Mouse (Mus musculus): ENCODE measurements around the gene Gm45713. TPM values are rescaled to one million over a fixed set of nuclear protein-coding genes. Genes with fewer than 3 reads are reported as not detected.
"Not testable (repeated sequence)": the region's sequence is repeated elsewhere in the genome, so short reads cannot be mapped to it uniquely, and the experiment has no call there.

Gene Gm45713
- polyA plus RNA-seq, 1 experiment from 2014 or later, result not detected

- Histone ChIP-seq H3K4me1 (peaks cover 13% of the 10 kb centered on the region), H3K9ac (no peak overlapping the region), H3K4me2 (replicated peaks) (no peak overlapping the region), H3K27ac (no peak overlapping the region), H3K36me3 (peaks cover 42% of the 10 kb centered on the region), H3K27me3 (replicated peaks) (no peaks in the 10 kb centered on the region), H3K4me3 (no peak overlapping the region), H3K9me3 (no peaks in the 10 kb centered on the region)
- 91% methylated on average over 6 of the region's 6 CpGs for WGBS
- ATAC-seq (ENCODE audit: low FRiP score, low read depth), result no peak
These were observed 17.7 kb downstream of the Gm45713 start for GRCm38 (mm10) chr7:45118336-45118735.

- WGBS, result 86% methylated on average over 8 of the region's 8 CpGs
- Histone ChIP-seq H3K4me3 (no peak overlapping the region), H3K27me3 (replicated peaks) (no peaks in the 10 kb centered on the region), H3K9me3 (no peaks in the 10 kb centered on the region), H3K4me1 (peaks cover 5% of the 10 kb centered on the region), H3K4me2 (replicated peaks) (no peak overlapping the region), H3K36me3 (peaks cover 37% of the 10 kb centered on the region), H3K27ac (no peak overlapping the region), H3K9ac (no peak overlapping the region)
- no peak for ATAC-seq (ENCODE audit: low FRiP score, low read depth)
These were observed 18.5 kb downstream of the Gm45713 start for GRCm38 (mm10) chr7:45117566-45117965.

GRCm38 (mm10) chr7:45113476-45113875 lies 22.6 kb downstream of the Gm45713 start:
- ATAC-seq (ENCODE audit: low FRiP score, low read depth), result no peak
- Histone ChIP-seq H3K27ac (no peak overlapping the region), H3K4me1 (no peaks in the 10 kb centered on the region), H3K9ac (no peak overlapping the region), H3K36me3 (no peaks in the 10 kb centered on the region; the same call in 1 of the 2 replicates), H3K27me3 (replicated peaks) (no peaks in the 10 kb centered on the region), H3K4me3 (no peak overlapping the region), H3K9me3 (no peaks in the 10 kb centered on the region), H3K4me2 (replicated peaks) (no peak overlapping the region)
- WGBS, result 88% methylated on average over 2 of the region's 2 CpGs

GRCm38 (mm10) chr7:45112529-45112928 lies 23.5 kb downstream of the Gm45713 start:
- Histone ChIP-seq H3K27ac (no peak overlapping the region), H3K27me3 (replicated peaks) (no peaks in the 10 kb centered on the region), H3K4me3 (no peak overlapping the region), H3K4me1 (no peaks in the 10 kb centered on the region), H3K9me3 (no peaks in the 10 kb centered on the region), H3K9ac (no peak overlapping the region), H3K36me3 (no peaks in the 10 kb centered on the region; the same call in 1 of the 2 replicates), H3K4me2 (replicated peaks) (no peak overlapping the region)
- no peak for ATAC-seq (ENCODE audit: low FRiP score, low read depth)
- 80% methylated on average over 3 of the region's 3 CpGs for WGBS

GRCm38 (mm10) chr7:45111940-45112339 lies 24.1 kb downstream of the Gm45713 start:
- 71% methylated on average over 2 of the region's 2 CpGs for WGBS
- Histone ChIP-seq H3K36me3 (no peaks in the 10 kb centered on the region), H3K27ac (no peak overlapping the region), H3K9ac (no peak overlapping the region), H3K27me3 (replicated peaks) (no peaks in the 10 kb centered on the region), H3K4me3 (no peak overlapping the region), H3K9me3 (no peaks in the 10 kb centered on the region), H3K4me2 (replicated peaks) (no peak overlapping the region), H3K4me1 (no peaks in the 10 kb centered on the region)
- ATAC-seq (ENCODE audit: low FRiP score, low read depth), result no peak

- ATAC-seq (ENCODE audit: low FRiP score, low read depth), result not testable (repeated sequence)
These were observed 25.9 kb downstream of the Gm45713 start for GRCm38 (mm10) chr7:45110089-45110488.

GRCm38 (mm10) chr7:45107052-45107645 lies 28.9 kb downstream of the Gm45713 start:
- WGBS, result 54% methylated on average over 5 of the region's 5 CpGs
- no peak for ATAC-seq (ENCODE audit: low FRiP score, low read depth)
- Histone ChIP-seq H3K27me3 (replicated peaks) (no peaks in the 10 kb centered on the region), H3K4me3 (no peak overlapping the region), H3K9ac (no peak overlapping the region), H3K9me3 (no peaks in the 10 kb centered on the region), H3K4me2 (replicated peaks) (no peak overlapping the region), H3K4me1 (peaks cover 7% of the 10 kb centered on the region; the same call in 1 of the 2 replicates), H3K27ac (no peak overlapping the region), H3K36me3 (no peaks in the 10 kb centered on the region)

More at GRCm38 (mm10) chr7:45110089-45110488, 25.9 kb downstream of the Gm45713 start:
- 95% methylated on average over 4 of the region's 4 CpGs for WGBS
- not testable (repeated sequence) for H3K4me2 ChIP-seq (replicated peaks); H3K36me3 ChIP-seq; H3K4me1 ChIP-seq; H3K27ac ChIP-seq; H3K9ac ChIP-seq; H3K9me3 ChIP-seq; H3K4me3 ChIP-seq; H3K27me3 ChIP-seq (replicated peaks)

- H3K36me3 ChIP-seq, result no peaks in the 10 kb centered on the region
- no peak overlapping the region for H3K27ac ChIP-seq
- no peak overlapping the region for H3K4me3 ChIP-seq
- no peak for ATAC-seq (ENCODE audit: low FRiP score, low read depth)
- no peaks in the 10 kb centered on the region for H3K27me3 ChIP-seq (replicated peaks)
- H3K9me3 ChIP-seq, result no peaks in the 10 kb centered on the region
- H3K4me1 ChIP-seq, result peaks cover 7% of the 10 kb centered on the region; the same call in 1 of the 2 replicates
- H3K9ac ChIP-seq, result no peak overlapping the region
- 0 out of 2 replicates have a peak overlapping the region, but pooled peaks have one; percentile 17 for H3K4me2 ChIP-seq (replicated peaks)
- WGBS, result 25% methylated on average over 6 of the region's 6 CpGs
These were observed 29.6 kb downstream of the Gm45713 start for GRCm38 (mm10) chr7:45106441-45106840.

- H3K4me2 ChIP-seq (replicated peaks), result no peak overlapping the region
- no peak overlapping the region for H3K9ac ChIP-seq
- H3K36me3 ChIP-seq, result no peaks in the 10 kb centered on the region
- H3K4me1 ChIP-seq, result peaks cover 7% of the 10 kb centered on the region; the same call in 1 of the 2 replicates
- no peak overlapping the region for H3K27ac ChIP-seq
- H3K27me3 ChIP-seq (replicated peaks), result no peaks in the 10 kb centered on the region
- H3K4me3 ChIP-seq, result no peak overlapping the region
- WGBS, result 76% methylated on average over 8 of the region's 8 CpGs
- no peak for ATAC-seq (ENCODE audit: low FRiP score, low read depth)
- H3K9me3 ChIP-seq, result no peaks in the 10 kb centered on the region
These were observed 30.5 kb downstream of the Gm45713 start for GRCm38 (mm10) chr7:45105491-45105890.

GRCm38 (mm10) chr7:45104941-45105340 lies 31.1 kb downstream of the Gm45713 start:
- no peaks in the 10 kb centered on the region for H3K9me3 ChIP-seq
- no peak for ATAC-seq (ENCODE audit: low FRiP score, low read depth)
- no peak overlapping the region for H3K9ac ChIP-seq
- H3K36me3 ChIP-seq, result no peaks in the 10 kb centered on the region
- H3K4me2 ChIP-seq (replicated peaks), result no peak overlapping the region
- H3K27ac ChIP-seq, result no peak overlapping the region
- no peak overlapping the region for H3K4me3 ChIP-seq
- peaks cover 7% of the 10 kb centered on the region; the same call in 1 of the 2 replicates for H3K4me1 ChIP-seq
- H3K27me3 ChIP-seq (replicated peaks), result no peaks in the 10 kb centered on the region
- WGBS, result 91% methylated on average over 5 of the region's 5 CpGs

GRCm38 (mm10) chr7:45103652-45104180 lies 32.3 kb downstream of the Gm45713 start, which contains the start of gene Fcgrt:
Gene Fcgrt, minus strand, starts transcription at chr7:45103851.
- Histone ChIP-seq H3K9me3 (no peaks in the 10 kb centered on the region), H3K27ac (no peak within 1 kb of the TSS), H3K36me3 (no peaks in the 10 kb centered on the region), H3K9ac (no peak within 1 kb of the TSS), H3K4me1 (peaks cover 7% of the 10 kb centered on the region; the same call in 1 of the 2 replicates), H3K4me3 (no peak within 1 kb of the TSS; the same call in 1 of the 2 replicates), H3K27me3 (replicated peaks) (no peaks in the 10 kb centered on the region), H3K4me2 (replicated peaks) (no peak within 1 kb of the TSS; the same call in 1 of the 2 replicates)
- WGBS, result 77% methylated on average over 7 of the region's 7 CpGs
- ATAC-seq (ENCODE audit: low FRiP score, low read depth), result no peak

- ATAC-seq (ENCODE audit: low FRiP score, low read depth), result no peak
- Histone ChIP-seq H3K9me3 (no peaks in the 10 kb centered on the region), H3K27me3 (replicated peaks) (no peaks in the 10 kb centered on the region), H3K27ac (no peak overlapping the region), H3K36me3 (no peaks in the 10 kb centered on the region), H3K4me1 (peaks cover 7% of the 10 kb centered on the region; the same call in 1 of the 2 replicates), H3K4me3 (no peak overlapping the region; the same call in 1 of the 2 replicates), H3K4me2 (replicated peaks) (no peak overlapping the region; the same call in 1 of the 2 replicates), H3K9ac (no peak overlapping the region)
- WGBS, result 84% methylated on average over 9 of the region's 9 CpGs
These were observed 33.0 kb downstream of the Gm45713 start for GRCm38 (mm10) chr7:45102940-45103585.
